Mouse (Mus musculus) lung, postnatal 0 days (tissue): ENCODE data around the gene Glt8d2.

Experiments used
- CTCF ChIP-seq: IDR thresholded peaks from 2 replicates; pipeline ENCODE4 v1.5.1; 2016; ENCODE audit warnings: antibody characterized with exemption, mild to moderate bottlenecking
- EP300 ChIP-seq: IDR thresholded peaks from 2 replicates; pipeline ENCODE4 v1.6.1; 2016; ENCODE audit warnings: antibody characterized with exemption, mild to moderate bottlenecking, control low read depth

DNA sequence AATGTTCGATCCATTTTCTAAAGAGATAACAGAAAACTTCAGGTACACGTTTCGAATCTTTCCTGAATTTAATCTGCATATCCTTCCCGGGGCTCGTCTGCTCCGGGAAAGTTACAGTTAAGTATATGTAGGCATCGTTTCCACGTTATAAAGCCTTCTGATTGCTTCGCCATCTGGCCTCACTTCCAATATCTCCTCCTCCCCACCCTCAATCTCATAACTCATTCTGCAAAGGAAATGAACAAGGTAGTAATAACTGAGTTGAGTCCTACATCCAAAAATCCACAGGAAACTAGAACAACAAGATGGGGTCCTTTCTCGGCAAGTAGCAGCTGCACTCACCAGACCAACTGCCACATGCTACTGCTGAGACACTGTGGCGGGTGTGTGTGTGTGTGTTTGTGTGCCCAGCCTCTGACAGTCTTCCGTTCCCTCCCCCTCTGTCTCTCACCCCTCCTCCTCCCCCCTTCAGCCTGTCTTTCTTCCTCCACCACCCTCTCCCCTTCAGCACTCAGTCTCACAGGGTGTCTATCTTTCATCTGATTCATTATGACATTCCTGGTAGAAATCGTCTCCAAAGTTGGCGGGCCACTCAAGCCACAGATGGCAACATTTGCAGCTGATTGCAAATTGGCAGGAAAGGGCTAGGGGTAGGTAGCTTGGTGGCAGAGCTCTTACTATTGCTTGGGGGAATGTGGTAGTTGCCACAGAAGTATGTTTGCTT, 28.0 kb downstream of the Glt8d2 start:
- no peak for TF ChIP-seq EP300
- no peak for TF ChIP-seq CTCF
